Mouse (Mus musculus) fibroblast of lung, adult 2 months (primary cell): ENCODE data around the gene Banp.

Experiments
- DNase-seq: peaks from one replicate; pipeline ENCODE4 v3.0.0-alpha.2; 2011; ENCODE audit warnings: low read depth

Banp gene

GRCm38 (mm10) chr8:121980792-121981519 is 31.4 kb downstream of the Banp start:
- no peak for DNase-seq

GRCm38 (mm10) chr8:121981520-121981895 is 32.0 kb downstream of the Banp start:
- DNase-seq: no peak

- DNase-seq: no peak
Measured at GRCm38 (mm10) chr8:121985673-121986072, 36.1 kb downstream of the Banp start.

- DNase-seq: no peak
Measured at GRCm38 (mm10) chr8:121987892-121988291, 38.3 kb downstream of the Banp start.

- peak; percentile 75 for DNase-seq
Measured at GRCm38 (mm10) chr8:121990506-121991255, 41.1 kb downstream of the Banp start.

GRCm38 (mm10) chr8:121991611-121992010 is 42.1 kb downstream of the Banp start:
- no peak for DNase-seq

GRCm38 (mm10) chr8:121992911-121993310 is 43.4 kb downstream of the Banp start:
- no peak for DNase-seq

- DNase-seq: no peak
Measured at GRCm38 (mm10) chr8:121995112-121995511, 45.6 kb downstream of the Banp start.

- DNase-seq: no peak
Measured at GRCm38 (mm10) chr8:121995895-121996294, 46.3 kb downstream of the Banp start.

- DNase-seq: no peak
Measured at GRCm38 (mm10) chr8:121998631-121999030, 49.1 kb downstream of the Banp start.

GRCm38 (mm10) chr8:121999211-121999610 is 49.7 kb downstream of the Banp start:
- no peak for DNase-seq

GRCm38 (mm10) chr8:122001339-122002115 is 52.0 kb downstream of the Banp start:
- no peak for DNase-seq

GRCm38 (mm10) chr8:122003646-122004045 is 54.1 kb downstream of the Banp start:
- DNase-seq: no peak

- DNase-seq: no peak
Measured at GRCm38 (mm10) chr8:122004131-122004530, 54.6 kb downstream of the Banp start.

- no peak for DNase-seq
Measured at GRCm38 (mm10) chr8:122005422-122006204, 56.1 kb downstream of the Banp start.

- no peak for DNase-seq
Measured at GRCm38 (mm10) chr8:122006688-122007484, 57.3 kb downstream of the Banp start.

- no peak for DNase-seq
Measured at GRCm38 (mm10) chr8:122008395-122008794, 58.8 kb downstream of the Banp start.

GRCm38 (mm10) chr8:122010638-122011037 is 61.1 kb downstream of the Banp start:
- DNase-seq: no peak

GRCm38 (mm10) chr8:122011066-122011588 is 61.6 kb downstream of the Banp start:
- no peak for DNase-seq

GRCm38 (mm10) chr8:122014606-122015005 is 65.1 kb downstream of the Banp start:
- no peak for DNase-seq
